Comparison of ENCODE assay signal across 28 mouse cellular contexts in genomic region chr3:100762895-100763294, GRCm38 (mm10).
"Had no signal": no experiment of that assay in that cellular context is flagged by ENCODE, and none has a peak within 500 bp of the region (broad histone marks: within the 10 kb centered on the region; RNA-seq: fewer than 3 reads in every experiment).

No protein-coding gene starts in this region.

- H3K27me3 ChIP-seq: embryonic facial prominence, embryonic 12.5 days; embryonic facial prominence, embryonic 13.5 days; embryonic facial prominence, embryonic 15.5 days; forebrain, embryonic 12.5 days; forebrain, embryonic 13.5 days; forebrain, embryonic 15.5 days had no signal

- ATAC-seq: forebrain, embryonic 13.5 days; forebrain, embryonic 14.5 days; forebrain, embryonic 15.5 days; forebrain, embryonic 16.5 days; forebrain, postnatal 0 days had no signal

- H3K4me2 ChIP-seq: embryonic facial prominence, embryonic 12.5 days; embryonic facial prominence, embryonic 13.5 days; embryonic facial prominence, embryonic 15.5 days; forebrain, embryonic 12.5 days; forebrain, embryonic 13.5 days; forebrain, embryonic 15.5 days had no signal

- H3K4me1 ChIP-seq: embryonic facial prominence, embryonic 12.5 days; embryonic facial prominence, embryonic 13.5 days; embryonic facial prominence, embryonic 15.5 days; forebrain, embryonic 13.5 days had no signal

- H3K36me3 ChIP-seq: embryonic facial prominence, embryonic 12.5 days; embryonic facial prominence, embryonic 13.5 days; embryonic facial prominence, embryonic 15.5 days; forebrain, embryonic 10.5 days; forebrain, embryonic 12.5 days; forebrain, embryonic 15.5 days had no signal

- H3K4me3 ChIP-seq: embryonic facial prominence, embryonic 12.5 days; embryonic facial prominence, embryonic 13.5 days; embryonic facial prominence, embryonic 15.5 days; erythroblast, embryonic 14.5 days; forebrain, embryonic 10.5 days; forebrain, embryonic 12.5 days; forebrain, embryonic 13.5 days; forebrain, embryonic 15.5 days; gastrocnemius, adult 2 months; heart, adult 2 months had no signal

- DNase-seq: cerebellum, adult 18-20 months; cerebellum, adult 2 months; cerebellum, adult 8-10 months; cerebellum, adult 9-10 months; cerebellum, adult 9-11 months; cerebellum, postnatal 10 days; cerebellum, postnatal 14 days; cerebellum, postnatal 25 days; cerebellum, postnatal 36 days; embryo, embryonic 11 days; forebrain, postnatal 0 days; gastrocnemius, adult 2 months; gastrocnemius, postnatal 10 days; gastrocnemius, postnatal 14 days; gastrocnemius, postnatal 25 days; gastrocnemius, postnatal 36 days; heart, adult 18-20 months; heart, adult 2 months had no signal

- H3K27ac ChIP-seq: embryonic facial prominence, embryonic 12.5 days; embryonic facial prominence, embryonic 13.5 days; embryonic facial prominence, embryonic 15.5 days; forebrain, embryonic 10.5 days; forebrain, embryonic 12.5 days; forebrain, embryonic 13.5 days; forebrain, embryonic 15.5 days; gastrocnemius, adult 2 months; heart, adult 2 months had no signal

- H3K9ac ChIP-seq: embryonic facial prominence, embryonic 12.5 days; embryonic facial prominence, embryonic 13.5 days; embryonic facial prominence, embryonic 15.5 days; forebrain, embryonic 12.5 days; forebrain, embryonic 13.5 days; forebrain, embryonic 15.5 days; forebrain, postnatal 0 days had no signal

- H3K9me3 ChIP-seq: embryonic facial prominence, embryonic 12.5 days; embryonic facial prominence, embryonic 13.5 days; embryonic facial prominence, embryonic 15.5 days; forebrain, embryonic 10.5 days; forebrain, embryonic 12.5 days; forebrain, embryonic 13.5 days; forebrain, embryonic 15.5 days had no signal
